Mouse (Mus musculus) induced T-regulatory cell, adult 2 months (primary cell): ENCODE data around the gene 4930433I11Rik.
"Not testable (repeated sequence)": the region's sequence is repeated elsewhere in the genome, so short reads cannot be mapped to it uniquely, and the experiment has no call there.

Experiments
- DNase-seq: peaks from one replicate; pipeline ENCODE4 v3.0.0-alpha.2; 2012; ENCODE audit warnings: low read depth

4930433I11Rik gene

DNA sequence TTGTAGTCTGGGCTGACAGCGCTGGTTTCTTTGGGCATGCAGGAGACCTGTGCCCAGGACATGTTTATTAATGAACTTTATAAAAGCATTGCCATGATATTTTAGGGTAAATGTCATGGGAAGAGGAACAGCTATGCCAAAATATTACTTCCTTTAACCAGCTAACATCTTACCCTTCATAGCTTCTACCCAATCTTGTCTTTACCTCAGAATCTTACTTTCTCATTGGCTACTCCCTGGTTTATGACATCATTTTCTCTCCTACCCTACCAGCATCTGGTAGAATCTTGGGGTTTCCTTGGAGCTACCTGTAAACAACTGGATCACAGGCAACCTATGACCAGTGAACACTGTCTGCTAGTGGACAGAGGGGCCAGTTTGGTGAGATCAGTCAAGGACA lies at the start of gene 4930433I11Rik:
4930433I11Rik (plus strand) TSS at position 301 of the 400 bp plus-strand sequence.
- DNase-seq = no peak

DNA sequence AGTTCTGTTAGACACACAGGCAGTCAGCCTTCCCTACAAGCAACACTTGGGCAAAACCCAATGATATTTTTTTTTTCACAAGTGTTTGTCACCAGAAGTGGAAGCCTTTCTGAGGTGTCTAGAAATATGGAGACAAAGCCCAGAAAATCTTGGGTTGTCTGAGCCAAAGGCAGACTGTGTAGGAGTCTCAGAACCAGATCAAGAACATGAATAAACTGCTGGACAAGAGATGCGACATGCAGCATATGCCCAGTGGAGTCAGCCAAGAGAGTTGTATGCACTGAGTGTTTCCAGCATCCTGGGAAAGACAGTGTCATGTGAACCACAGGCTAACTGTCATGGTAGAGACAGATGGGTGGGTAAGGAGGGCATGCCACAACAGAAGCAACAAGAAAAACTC lies 48.0 kb upstream of the 4930433I11Rik start:
- DNase-seq = no peak

- no peak for DNase-seq
Measured at GRCm38 (mm10) chr7:40942233-40942935, 45.0 kb upstream of the 4930433I11Rik start.

DNA sequence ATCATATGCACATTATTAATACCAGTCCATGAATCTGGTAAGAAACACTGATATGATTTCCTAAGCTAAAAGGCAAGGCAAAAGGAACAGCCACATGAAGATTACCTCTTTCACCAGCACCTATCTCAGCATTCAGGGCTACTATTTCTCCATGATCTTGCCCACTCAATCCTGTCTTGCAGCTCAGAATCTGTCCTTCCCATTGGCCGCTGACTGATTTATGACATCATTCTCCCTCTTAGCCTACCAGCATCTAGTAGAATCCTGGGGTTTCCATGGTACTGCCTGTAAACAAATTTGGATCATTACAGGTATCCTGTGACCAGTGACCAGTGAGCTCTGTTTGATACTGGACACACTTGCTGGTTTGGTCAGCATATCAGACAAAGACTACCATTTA lies 45.1 kb downstream of the 4930433I11Rik start, which contains the start of gene Gm4884:
Gm4884 (plus strand) TSS at position 301 of the 400 bp plus-strand sequence.
- not testable (repeated sequence) for DNase-seq

GRCm38 (mm10) chr7:41044058-41044457 lies 56.7 kb downstream of the 4930433I11Rik start:
- DNase-seq = not testable (repeated sequence)
